Mouse (Mus musculus): ENCODE results near the gene Bax. TPM values are rescaled to one million over a fixed set of nuclear protein-coding genes. Genes with fewer than 3 reads are reported as not detected.

Gene Bax
- 225 and 257 TPM in 2 replicates for polyA plus RNA-seq (2015; fragmentation: Nextera tagmentation; extraction: Ambion mirVana)

DNA sequence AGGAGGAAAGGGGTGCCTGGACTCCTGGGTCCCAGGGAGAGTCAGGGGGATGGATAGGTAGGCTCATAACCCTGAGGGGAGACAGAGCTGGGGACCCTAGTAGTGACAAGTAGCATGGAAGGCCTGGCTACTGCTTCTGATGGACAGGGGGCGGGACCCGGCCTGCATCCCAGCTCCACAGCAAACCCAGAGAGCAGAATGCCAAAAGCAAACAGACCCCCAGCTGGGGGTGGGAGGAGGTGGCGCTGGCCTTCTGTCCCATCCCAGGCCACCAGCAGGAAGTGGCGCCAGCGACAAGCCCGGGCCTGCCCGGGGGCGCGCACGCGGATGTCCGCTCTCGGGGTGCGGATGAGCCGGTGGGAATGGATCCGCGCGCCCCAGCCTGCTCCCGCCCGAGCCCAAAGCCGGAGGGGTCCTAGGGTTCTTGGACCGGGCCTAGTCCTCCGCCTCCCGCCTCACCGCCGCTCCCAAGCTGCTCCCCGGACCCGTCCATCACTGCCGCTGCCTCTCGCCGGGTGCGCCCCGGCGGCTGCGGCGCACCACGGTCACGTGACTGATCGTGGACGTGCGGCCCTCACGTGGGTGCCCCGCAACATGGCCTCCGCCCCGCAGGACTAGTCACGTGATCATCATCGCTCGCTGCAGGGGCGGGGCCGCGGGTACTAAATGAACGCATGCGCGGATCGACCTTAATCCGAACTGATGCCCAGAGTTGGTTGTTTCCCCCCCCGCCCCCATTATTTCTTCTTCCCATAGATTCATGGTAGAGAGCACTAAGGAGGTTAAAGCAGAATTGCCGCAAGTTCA, at the start of gene Bax:
Bax (minus strand) TSS at position 616 of the 807 bp plus-strand sequence.
- peak; percentile 72 for ATAC-seq
- WGBS = under 1% methylated on average over 56 of the region's 58 CpGs
- Histone ChIP-seq H3K36me3 (ENCODE audit: control insufficient read depth, insufficient read depth) (peaks cover 9% of the 10 kb centered on the region; the same call in 1 of the 2 replicates), H3K27me3 (replicated peaks; ENCODE audit: control insufficient read depth, insufficient read depth, low read length) (no peaks in the 10 kb centered on the region), H3K4me2 (ENCODE audit: low read length) (peak within 1 kb of the TSS; percentile 85), H3K9ac (replicated peaks; ENCODE audit: low read depth, low read length) (peak within 1 kb of the TSS; percentile 91), H3K4me1 (replicated peaks; ENCODE audit: control insufficient read depth, insufficient read depth, low read length) (peaks cover 13% of the 10 kb centered on the region), H3K4me3 (replicated peaks; ENCODE audit: low read length) (peak within 1 kb of the TSS; percentile 88), H3K9me3 (ENCODE audit: control insufficient read depth, low read length) (no peaks in the 10 kb centered on the region), H3K27ac (ENCODE audit: low read length) (peak within 1 kb of the TSS; percentile 65)

DNA sequence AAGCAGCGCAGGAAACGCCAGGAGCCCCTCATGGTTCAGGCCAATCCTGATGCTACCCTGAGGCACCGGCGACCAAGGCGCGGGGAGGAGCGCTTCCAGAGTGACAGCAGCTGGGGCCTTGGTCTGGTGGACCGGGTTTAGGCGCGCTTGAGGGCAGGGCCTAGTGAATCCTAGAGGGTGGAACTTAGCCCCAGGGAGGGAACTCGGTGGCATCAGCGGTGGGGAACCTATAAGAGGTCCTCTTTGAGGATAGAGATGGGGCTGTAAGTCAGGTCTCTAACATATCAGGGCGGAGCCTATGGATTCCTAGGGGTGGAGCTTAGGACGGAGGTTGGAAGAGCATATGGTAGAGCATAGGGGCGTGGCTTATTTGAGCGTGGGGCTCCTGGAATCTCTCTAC, 48.7 kb upstream of the Bax start:
- no peaks in the 10 kb centered on the region for H3K9me3 ChIP-seq (ENCODE audit: control insufficient read depth, low read length)
- H3K9ac ChIP-seq (replicated peaks; ENCODE audit: low read depth, low read length) = no peak overlapping the region
- ATAC-seq = no peak
- no peak overlapping the region for H3K4me2 ChIP-seq (ENCODE audit: low read length)
- H3K4me1 ChIP-seq (replicated peaks; ENCODE audit: control insufficient read depth, insufficient read depth, low read length) = no peaks in the 10 kb centered on the region
- no peaks in the 10 kb centered on the region for H3K27me3 ChIP-seq (replicated peaks; ENCODE audit: control insufficient read depth, insufficient read depth, low read length)
- no peak overlapping the region for H3K27ac ChIP-seq (ENCODE audit: low read length)
- H3K4me3 ChIP-seq (replicated peaks; ENCODE audit: low read length) = no peak overlapping the region
- WGBS = 22% methylated on average over 16 of the region's 16 CpGs
- H3K36me3 ChIP-seq (ENCODE audit: control insufficient read depth, insufficient read depth) = no peaks in the 10 kb centered on the region

DNA sequence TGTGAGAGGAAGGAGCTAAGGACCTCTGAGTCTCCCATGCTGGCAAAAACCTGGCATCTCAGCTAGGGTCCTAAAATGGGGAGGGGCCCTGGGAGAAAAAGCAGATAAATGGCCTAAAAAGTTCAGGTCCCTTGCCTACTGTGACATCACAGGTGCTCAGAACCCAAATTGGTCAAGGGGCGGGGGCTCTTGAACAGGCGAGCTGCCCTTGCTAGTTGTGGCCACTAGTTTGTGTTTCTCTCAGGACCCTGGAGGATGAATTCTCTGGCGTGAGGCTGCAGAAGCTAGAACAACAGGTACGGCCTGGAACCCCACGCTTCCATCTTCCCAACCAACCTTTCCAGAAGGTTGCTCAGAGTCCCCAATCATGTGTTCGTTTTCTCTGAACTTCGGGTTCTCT, 47.7 kb upstream of the Bax start:
- Histone ChIP-seq H3K4me2 (ENCODE audit: low read length) (no peak overlapping the region), H3K36me3 (ENCODE audit: control insufficient read depth, insufficient read depth) (no peaks in the 10 kb centered on the region), H3K4me3 (replicated peaks; ENCODE audit: low read length) (no peak overlapping the region), H3K4me1 (replicated peaks; ENCODE audit: control insufficient read depth, insufficient read depth, low read length) (peaks cover 4% of the 10 kb centered on the region), H3K27me3 (replicated peaks; ENCODE audit: control insufficient read depth, insufficient read depth, low read length) (no peaks in the 10 kb centered on the region), H3K9me3 (ENCODE audit: control insufficient read depth, low read length) (no peaks in the 10 kb centered on the region), H3K27ac (ENCODE audit: low read length) (no peak overlapping the region), H3K9ac (replicated peaks; ENCODE audit: low read depth, low read length) (no peak overlapping the region)
- ATAC-seq = no peak
- WGBS = 84% methylated on average over 7 of the region's 7 CpGs

DNA sequence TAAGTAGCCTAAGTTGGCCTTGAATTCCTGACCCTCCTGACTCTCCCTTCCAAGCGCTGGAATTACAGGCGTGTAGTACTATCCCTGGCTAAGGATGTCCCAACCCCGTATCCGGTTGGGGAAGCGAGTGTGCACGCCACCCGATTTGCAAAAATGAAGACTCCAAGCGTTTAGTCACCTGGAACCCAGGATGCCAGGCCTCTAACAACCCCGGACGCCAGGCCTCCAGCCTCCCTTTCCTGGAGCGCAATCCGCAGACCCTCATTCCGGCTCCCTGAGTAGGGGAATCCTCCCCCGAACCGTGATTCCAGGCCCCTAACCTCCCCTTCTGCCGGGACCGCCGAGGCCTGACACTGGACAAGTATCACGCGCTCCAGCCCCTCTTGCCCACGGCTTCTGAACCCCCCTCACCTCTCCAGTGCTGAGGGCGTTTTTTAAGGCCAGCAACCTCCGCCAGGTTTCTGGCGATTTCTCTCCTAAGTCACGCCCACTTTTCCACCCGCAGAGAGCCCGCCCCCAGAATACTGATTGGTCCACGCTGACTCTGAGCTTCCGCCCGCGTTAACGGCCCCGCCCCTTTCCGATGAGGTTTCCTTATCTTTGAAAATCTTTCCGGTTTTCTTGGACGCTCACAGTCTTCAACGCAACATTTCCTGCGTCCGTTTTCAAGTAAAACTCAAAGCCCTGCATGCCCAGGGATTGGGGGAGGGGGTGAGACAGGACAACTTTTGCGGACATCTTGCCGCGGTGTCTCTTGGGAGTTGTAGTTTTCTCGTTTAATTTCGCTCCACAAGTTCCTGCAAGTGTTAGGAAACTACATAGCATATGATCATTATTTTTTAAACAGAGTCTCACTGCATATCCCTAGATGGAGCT, 43.5 kb upstream of the Bax start, which contains the start of gene Nucb1:
Nucb1 (minus strand) TSS at position 495 of the 876 bp plus-strand sequence.
- peak within 1 kb of the TSS; percentile 75 for H3K9ac ChIP-seq (replicated peaks; ENCODE audit: low read depth, low read length)
- H3K4me3 ChIP-seq (replicated peaks; ENCODE audit: low read length) = peak within 1 kb of the TSS; percentile 68
- no peaks in the 10 kb centered on the region for H3K9me3 ChIP-seq (ENCODE audit: control insufficient read depth, low read length)
- peaks cover 16% of the 10 kb centered on the region for H3K4me1 ChIP-seq (replicated peaks; ENCODE audit: control insufficient read depth, insufficient read depth, low read length)
- peaks cover 3% of the 10 kb centered on the region for H3K36me3 ChIP-seq (ENCODE audit: control insufficient read depth, insufficient read depth)
- peak; percentile 93 for ATAC-seq
- no peaks in the 10 kb centered on the region for H3K27me3 ChIP-seq (replicated peaks; ENCODE audit: control insufficient read depth, insufficient read depth, low read length)
- WGBS = under 1% methylated on average over 44 of the region's 44 CpGs
- H3K4me2 ChIP-seq (ENCODE audit: low read length) = peak within 1 kb of the TSS; percentile 73
- H3K27ac ChIP-seq (ENCODE audit: low read length) = peak within 1 kb of the TSS; percentile 71

DNA sequence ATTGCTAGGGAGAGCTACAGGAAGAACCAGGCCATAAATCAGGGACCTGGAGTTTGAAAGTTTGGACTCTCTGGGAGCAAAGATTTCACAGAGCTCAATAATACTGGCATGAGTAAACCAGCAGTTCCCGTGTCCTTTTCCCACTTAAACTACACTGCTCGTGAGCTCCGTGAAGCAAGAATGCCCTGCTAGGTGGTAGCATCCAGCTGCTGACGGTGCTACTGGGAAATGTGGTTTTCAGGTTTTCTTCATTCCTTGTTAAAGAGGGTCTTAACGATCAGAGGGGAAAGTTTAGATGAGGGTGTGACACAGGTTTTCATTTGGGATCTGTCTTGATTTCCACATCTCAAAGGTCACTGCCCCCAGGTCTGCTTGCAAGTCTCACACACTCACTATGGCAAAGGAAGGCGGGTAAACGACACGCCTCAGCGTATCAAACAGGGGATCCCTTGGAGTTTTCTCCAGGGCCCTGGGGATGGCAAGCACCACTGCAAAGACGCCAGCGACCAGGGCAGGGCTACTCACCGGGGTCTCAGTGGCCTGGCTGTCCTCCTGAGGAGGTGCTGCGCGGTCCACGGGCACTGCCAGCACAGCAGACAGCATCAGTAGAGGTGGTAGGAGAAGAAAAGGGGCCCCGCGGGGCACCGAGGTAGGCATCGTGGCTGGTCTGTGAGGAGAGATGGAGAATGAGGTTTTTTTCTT, 42.6 kb upstream of the Bax start:
- 41% methylated on average over 19 of the region's 19 CpGs for WGBS
- Histone ChIP-seq H3K36me3 (ENCODE audit: control insufficient read depth, insufficient read depth) (peaks cover 3% of the 10 kb centered on the region), H3K4me1 (replicated peaks; ENCODE audit: control insufficient read depth, insufficient read depth, low read length) (peaks cover 16% of the 10 kb centered on the region), H3K27ac (ENCODE audit: low read length) (no peak overlapping the region), H3K27me3 (replicated peaks; ENCODE audit: control insufficient read depth, insufficient read depth, low read length) (no peaks in the 10 kb centered on the region), H3K4me3 (replicated peaks; ENCODE audit: low read length) (peak overlapping the region; percentile 68), H3K9ac (replicated peaks; ENCODE audit: low read depth, low read length) (peak overlapping the region; percentile 75), H3K9me3 (ENCODE audit: control insufficient read depth, low read length) (no peaks in the 10 kb centered on the region), H3K4me2 (ENCODE audit: low read length) (peak overlapping the region; percentile 73)
- peak; percentile 13 for ATAC-seq

DNA sequence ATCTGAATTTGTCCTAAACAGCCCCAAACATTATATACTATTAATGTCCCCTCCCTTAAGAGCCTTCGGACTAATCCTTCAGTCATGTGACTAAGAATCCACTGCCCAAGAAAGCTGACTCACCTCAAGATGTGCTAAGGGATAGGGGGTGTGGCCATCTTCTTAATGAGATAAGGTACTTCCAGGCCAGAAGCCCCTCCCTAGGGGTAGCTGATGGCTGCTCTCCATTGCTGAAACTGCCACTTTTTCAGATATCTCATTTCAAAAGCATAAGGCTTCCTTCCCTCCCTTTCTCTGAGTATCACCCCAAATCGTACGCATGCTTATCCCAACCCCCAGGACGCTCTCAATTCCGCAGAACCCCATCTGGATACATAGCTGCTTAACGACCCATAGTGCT, 41.9 kb upstream of the Bax start:
- no peak overlapping the region for H3K4me3 ChIP-seq (replicated peaks; ENCODE audit: low read length)
- H3K27me3 ChIP-seq (replicated peaks; ENCODE audit: control insufficient read depth, insufficient read depth, low read length) = no peaks in the 10 kb centered on the region
- 82% methylated on average over 6 of the region's 6 CpGs for WGBS
- no peak overlapping the region for H3K27ac ChIP-seq (ENCODE audit: low read length)
- ATAC-seq = no peak
- no peak overlapping the region for H3K4me2 ChIP-seq (ENCODE audit: low read length)
- H3K36me3 ChIP-seq (ENCODE audit: control insufficient read depth, insufficient read depth) = peaks cover 3% of the 10 kb centered on the region
- peaks cover 16% of the 10 kb centered on the region for H3K4me1 ChIP-seq (replicated peaks; ENCODE audit: control insufficient read depth, insufficient read depth, low read length)
- no peak overlapping the region for H3K9ac ChIP-seq (replicated peaks; ENCODE audit: low read depth, low read length)
- H3K9me3 ChIP-seq (ENCODE audit: control insufficient read depth, low read length) = no peaks in the 10 kb centered on the region

DNA sequence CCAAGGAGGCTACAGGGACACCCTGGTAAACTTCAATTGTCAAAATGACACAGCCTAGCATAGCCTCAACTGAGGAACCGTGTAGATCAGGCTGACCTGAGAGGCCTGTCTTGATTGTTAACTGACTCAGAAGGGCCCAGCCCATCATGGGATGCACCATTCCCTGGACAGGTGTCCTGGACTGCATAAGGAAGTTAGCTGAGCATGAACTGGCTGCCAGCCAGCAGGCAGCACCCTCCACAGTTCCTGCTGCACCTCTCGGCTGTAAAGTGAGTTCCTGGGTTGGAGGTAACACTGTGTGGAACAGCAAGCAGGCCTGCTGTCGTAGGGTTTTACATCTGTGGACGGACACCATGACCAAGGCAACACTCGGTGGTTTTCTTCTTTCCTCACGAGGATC, 40.9 kb upstream of the Bax start:
- 91% methylated on average over 6 of the region's 6 CpGs for WGBS
- H3K4me1 ChIP-seq (replicated peaks; ENCODE audit: control insufficient read depth, insufficient read depth, low read length) = peaks cover 16% of the 10 kb centered on the region
- H3K27ac ChIP-seq (ENCODE audit: low read length) = no peak overlapping the region
- no peak overlapping the region for H3K9ac ChIP-seq (replicated peaks; ENCODE audit: low read depth, low read length)
- no peaks in the 10 kb centered on the region for H3K27me3 ChIP-seq (replicated peaks; ENCODE audit: control insufficient read depth, insufficient read depth, low read length)
- H3K4me2 ChIP-seq (ENCODE audit: low read length) = no peak overlapping the region
- ATAC-seq = no peak
- H3K4me3 ChIP-seq (replicated peaks; ENCODE audit: low read length) = no peak overlapping the region
- H3K36me3 ChIP-seq (ENCODE audit: control insufficient read depth, insufficient read depth) = peaks cover 3% of the 10 kb centered on the region
- H3K9me3 ChIP-seq (ENCODE audit: control insufficient read depth, low read length) = no peaks in the 10 kb centered on the region

DNA sequence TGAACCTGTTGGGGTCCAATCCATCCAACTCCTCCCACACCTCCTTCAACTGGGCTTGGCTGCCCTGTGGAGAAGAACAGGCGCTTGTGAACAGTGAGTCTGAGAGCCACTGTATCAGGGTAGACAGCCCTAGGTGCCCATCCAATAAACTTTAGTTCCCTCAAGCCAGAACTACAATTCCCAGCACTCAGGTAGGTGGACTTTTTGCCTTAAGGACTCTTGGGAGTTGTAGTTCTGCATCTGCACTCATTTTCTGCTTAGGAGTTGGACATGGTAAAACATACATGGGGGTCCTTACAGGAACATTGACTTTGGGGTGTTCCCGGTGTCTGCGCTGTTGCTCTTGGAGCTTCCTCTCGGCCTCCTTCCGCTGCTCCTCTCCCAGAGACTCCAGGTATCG, 31.7 kb upstream of the Bax start:
- peaks cover 17% of the 10 kb centered on the region for H3K36me3 ChIP-seq (ENCODE audit: control insufficient read depth, insufficient read depth)
- H3K4me2 ChIP-seq (ENCODE audit: low read length) = no peak overlapping the region
- no peak overlapping the region for H3K9ac ChIP-seq (replicated peaks; ENCODE audit: low read depth, low read length)
- no peaks in the 10 kb centered on the region for H3K27me3 ChIP-seq (replicated peaks; ENCODE audit: control insufficient read depth, insufficient read depth, low read length)
- 95% methylated on average over 6 of the region's 6 CpGs for WGBS
- no peak for ATAC-seq
- H3K4me1 ChIP-seq (replicated peaks; ENCODE audit: control insufficient read depth, insufficient read depth, low read length) = no peaks in the 10 kb centered on the region
- H3K9me3 ChIP-seq (ENCODE audit: control insufficient read depth, low read length) = no peaks in the 10 kb centered on the region
- H3K4me3 ChIP-seq (replicated peaks; ENCODE audit: low read length) = no peak overlapping the region
- no peak overlapping the region for H3K27ac ChIP-seq (ENCODE audit: low read length)

DNA sequence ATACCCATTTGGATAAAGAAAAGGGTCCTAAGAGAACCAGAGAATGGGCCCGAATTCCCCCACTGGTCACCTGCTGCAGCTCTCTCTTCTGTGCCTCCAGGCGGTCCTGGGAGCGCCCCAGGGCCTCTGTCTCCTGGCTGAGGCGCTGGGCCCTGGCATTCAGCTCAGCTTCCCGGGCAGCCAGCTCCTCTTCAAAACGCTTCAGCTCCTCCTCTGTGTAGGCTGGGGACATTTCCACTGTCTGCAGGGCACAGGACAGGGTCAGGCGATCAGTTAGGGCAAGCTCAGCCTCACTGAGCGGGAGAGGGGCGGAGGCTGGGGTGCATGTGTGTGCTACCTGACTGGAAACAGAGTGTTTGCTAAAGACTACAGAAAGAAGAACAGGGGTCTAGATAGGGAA, 27.9 kb upstream of the Bax start:
- Histone ChIP-seq H3K4me2 (ENCODE audit: low read length) (no peak overlapping the region), H3K9ac (replicated peaks; ENCODE audit: low read depth, low read length) (no peak overlapping the region), H3K27ac (ENCODE audit: low read length) (no peak overlapping the region), H3K4me3 (replicated peaks; ENCODE audit: low read length) (no peak overlapping the region), H3K4me1 (replicated peaks; ENCODE audit: control insufficient read depth, insufficient read depth, low read length) (no peaks in the 10 kb centered on the region), H3K36me3 (ENCODE audit: control insufficient read depth, insufficient read depth) (peaks cover 18% of the 10 kb centered on the region), H3K9me3 (ENCODE audit: control insufficient read depth, low read length) (no peaks in the 10 kb centered on the region), H3K27me3 (replicated peaks; ENCODE audit: control insufficient read depth, insufficient read depth, low read length) (no peaks in the 10 kb centered on the region)
- ATAC-seq = no peak
- WGBS = 82% methylated on average over 9 of the region's 9 CpGs
